Mouse (Mus musculus) ES-Bruce4 (cell line): ENCODE measurements around the gene Barhl1. TPM values are rescaled to one million over a fixed set of nuclear protein-coding genes. Genes with fewer than 3 reads are reported as not detected.
A peak's percentile ranks its signal among the peaks of the same experiment; 100 is the strongest.

ENCODE experiments used
- H3K27ac ChIP-seq: 2 replicates; pipeline ENCODE4 v1.5.1; 2012; ENCODE audit warnings: low read length, inconsistent platforms; ENCODE audit not compliant: insufficient read depth
- H3K27me3 ChIP-seq: 2 replicates; pipeline ENCODE4 v1.6.1; 2012; ENCODE audit warnings: mild to moderate bottlenecking, low read length, inconsistent platforms; ENCODE audit not compliant: control insufficient read depth, poor library complexity, insufficient read depth, severe bottlenecking
- H3K36me3 ChIP-seq: 2 replicates; pipeline ENCODE4 v1.6.1; 2012; ENCODE audit warnings: inconsistent platforms, mild to moderate bottlenecking, low read length, moderate library complexity; ENCODE audit not compliant: control insufficient read depth, poor library complexity, insufficient read depth, severe bottlenecking
- H3K4me1 ChIP-seq: one replicate; pipeline ENCODE4 v1.8.1; 2011; ENCODE audit warnings: low read length; ENCODE audit not compliant: control insufficient read depth, insufficient read depth
- H3K4me3 ChIP-seq: 2 replicates; pipeline ENCODE4 v1.5.1; 2011; ENCODE audit warnings: low read depth, mild to moderate bottlenecking, low read length
- H3K9ac ChIP-seq: 2 replicates; pipeline ENCODE4 v1.6.1; 2012; ENCODE audit warnings: low read depth, mild to moderate bottlenecking, inconsistent platforms; ENCODE audit not compliant: poor library complexity, severe bottlenecking
- H3K9me3 ChIP-seq: replicated peaks from 2 replicates; pipeline ENCODE4 v1.6.1; 2012; ENCODE audit warnings: mild to moderate bottlenecking, low read length, inconsistent platforms; ENCODE audit not compliant: control insufficient read depth, poor library complexity, insufficient read depth, severe bottlenecking
- CTCF ChIP-seq: IDR thresholded peaks from one replicate; pipeline ENCODE4 v1.8.1; 2011; ENCODE audit warnings: low read depth, low read length
- EP300 ChIP-seq: IDR thresholded peaks from 2 replicates; pipeline ENCODE4 v1.6.1; 2011; ENCODE audit warnings: low read depth, low read length; ENCODE audit not compliant: insufficient read depth
- POLR2A ChIP-seq: IDR thresholded peaks from one replicate; pipeline ENCODE4 v1.8.1; 2011; ENCODE audit warnings: low read length; ENCODE audit not compliant: insufficient read depth
- polyA plus RNA-seq: library from polyadenylated mRNA; stranded (reverse); fragments of >200 nt; gene quantifications from 2 replicates; pipeline ENCODE4 v1.2.4, GENCODE M21; 2011; ENCODE audit warnings: low read depth; ENCODE audit not compliant: missing spikeins, insufficient read depth, insufficient read length

Barhl1 gene
- polyA plus RNA-seq, 1 experiment = not detected

DNA sequence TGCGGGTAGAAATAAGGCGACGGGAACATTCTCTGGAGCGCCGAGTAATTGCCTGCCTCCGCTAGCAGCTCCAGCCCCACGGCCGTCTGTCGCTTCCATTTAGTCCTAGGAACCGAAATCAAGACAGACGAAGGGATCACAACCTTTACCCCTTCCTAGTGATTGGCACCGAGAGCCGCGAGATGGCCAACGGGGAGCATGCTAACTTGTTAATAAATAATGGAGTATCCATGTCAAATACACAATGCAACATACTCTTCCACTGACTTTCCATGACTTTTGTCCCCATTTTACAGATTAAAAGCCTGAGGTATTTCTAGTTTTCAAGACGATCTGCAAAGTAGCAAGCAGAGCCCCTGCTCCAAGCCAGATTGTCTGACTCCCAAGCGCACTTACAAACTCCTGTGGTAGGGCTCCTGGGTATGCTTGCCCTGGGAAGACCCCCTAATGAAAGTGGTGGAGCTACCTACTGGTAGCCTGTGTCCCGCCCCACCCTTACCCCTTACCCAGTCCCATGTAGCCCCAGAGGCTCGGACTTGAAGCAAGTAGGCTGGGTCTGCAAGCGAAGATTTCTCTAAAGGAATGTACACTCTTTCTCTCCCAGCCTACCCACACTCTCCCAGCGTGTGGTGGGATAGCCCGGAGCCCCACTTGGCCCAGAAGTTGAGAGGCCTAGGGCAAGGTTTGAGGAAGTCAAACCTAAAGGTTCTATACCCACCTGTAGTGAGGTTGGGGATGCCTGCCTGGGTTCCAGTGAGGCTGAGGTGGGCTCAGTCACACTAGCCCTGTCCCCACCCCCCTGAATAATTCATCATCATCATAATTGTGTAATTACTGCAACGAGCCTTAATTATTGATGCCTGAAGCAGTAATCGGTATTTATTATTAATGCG, 6.4 kb downstream of the Barhl1 start:
- H3K9me3 ChIP-seq = no peaks in the 10 kb centered on the region
- H3K27me3 ChIP-seq = peaks cover 9% of the 10 kb centered on the region; the same call in 1 of the 2 replicates
- no peak overlapping the region for H3K27ac ChIP-seq
- H3K4me3 ChIP-seq = peak overlapping the region; percentile 43; the same call in 1 of the 2 replicates
- peak overlapping the region; percentile 38 for H3K9ac ChIP-seq
- TF ChIP-seq CTCF = no peak
- TF ChIP-seq EP300 = no peak
- no peak for TF ChIP-seq POLR2A
- peaks cover 3% of the 10 kb centered on the region for H3K4me1 ChIP-seq
- no peaks in the 10 kb centered on the region; the same call in 1 of the 2 replicates for H3K36me3 ChIP-seq

DNA sequence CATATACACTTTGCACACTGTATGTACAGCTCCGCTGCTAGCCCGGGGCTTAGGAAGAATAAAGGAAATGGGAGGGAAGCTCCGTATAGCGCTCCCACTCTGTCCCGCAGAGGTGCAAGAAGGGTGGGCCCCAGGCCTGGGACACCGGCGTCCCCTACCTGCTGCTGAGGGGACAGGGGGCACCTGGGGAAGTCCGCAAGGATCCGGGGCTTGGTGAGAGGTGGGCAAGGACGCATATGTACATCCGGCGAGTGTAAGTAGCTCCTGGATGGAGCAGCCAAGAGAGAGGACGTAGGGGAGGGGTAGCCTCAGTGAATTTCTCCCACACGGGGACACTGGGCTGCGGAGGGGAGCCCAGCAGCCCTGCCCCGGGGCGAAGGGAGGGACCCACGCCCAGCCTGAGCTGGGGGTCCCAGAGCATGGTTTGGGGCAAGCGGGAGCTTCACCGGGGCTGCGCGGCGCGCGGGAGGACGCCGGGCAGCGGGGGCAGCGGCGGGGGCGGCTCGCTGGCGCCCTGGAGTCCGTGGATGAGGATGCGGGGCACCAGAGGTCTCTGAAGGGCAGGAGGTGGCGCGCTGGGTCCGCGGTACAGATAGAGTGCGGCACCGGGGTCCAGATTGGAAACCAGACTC, 7.2 kb downstream of the Barhl1 start:
- H3K4me1 ChIP-seq = peaks cover 3% of the 10 kb centered on the region
- peaks cover 9% of the 10 kb centered on the region; the same call in 1 of the 2 replicates for H3K27me3 ChIP-seq
- no peak overlapping the region for H3K27ac ChIP-seq
- H3K9ac ChIP-seq = peak overlapping the region; percentile 38
- H3K36me3 ChIP-seq = peaks cover 2% of the 10 kb centered on the region; the same call in 1 of the 2 replicates
- TF ChIP-seq EP300 = no peak
- TF ChIP-seq CTCF = no peak
- H3K4me3 ChIP-seq = peak overlapping the region; percentile 43
- H3K9me3 ChIP-seq = no peaks in the 10 kb centered on the region

DNA sequence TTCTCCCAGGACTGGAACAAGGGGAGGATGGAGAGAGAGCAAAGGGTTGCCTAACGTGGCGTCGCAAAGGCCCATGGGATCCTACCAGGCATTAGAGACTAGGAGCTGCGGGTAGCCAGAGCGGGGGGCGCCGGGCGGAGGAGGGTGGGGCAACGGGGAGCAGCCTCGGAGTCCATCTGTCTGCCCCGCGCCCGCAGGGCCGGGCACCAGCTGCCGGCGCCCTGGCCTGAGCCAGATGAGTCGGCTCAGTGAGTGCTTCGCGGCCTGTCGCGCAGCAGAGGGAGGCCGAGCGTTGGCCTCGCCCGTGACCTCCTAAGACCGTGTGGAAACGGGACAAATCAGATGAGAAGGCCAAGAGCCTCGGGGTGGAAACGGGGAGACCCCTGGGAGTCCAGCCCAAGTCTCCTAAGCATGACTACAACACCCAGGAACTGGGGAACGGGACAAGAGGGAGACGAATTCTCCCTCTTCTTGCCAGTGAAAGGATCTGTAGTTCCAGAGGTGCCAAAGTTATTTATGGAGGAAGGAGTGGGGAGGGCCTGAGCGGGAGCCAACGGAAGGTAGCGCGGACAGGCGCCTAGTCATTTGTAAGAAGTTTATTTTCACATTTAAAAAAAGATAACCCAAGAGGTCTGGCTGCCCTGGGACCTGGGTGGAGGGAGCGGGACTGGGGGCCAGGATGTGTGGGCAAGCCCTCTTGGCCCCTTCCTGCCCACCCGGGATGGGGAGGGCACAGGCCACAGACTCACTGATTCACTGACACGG, 7.9 kb downstream of the Barhl1 start:
- peaks cover 3% of the 10 kb centered on the region for H3K4me1 ChIP-seq
- peak overlapping the region; percentile 43 for H3K4me3 ChIP-seq
- peak overlapping the region; percentile 17 for H3K9ac ChIP-seq
- H3K27me3 ChIP-seq = peaks cover 9% of the 10 kb centered on the region; the same call in 1 of the 2 replicates
- no peak overlapping the region for H3K27ac ChIP-seq
- H3K9me3 ChIP-seq = no peaks in the 10 kb centered on the region
- H3K36me3 ChIP-seq = peaks cover 2% of the 10 kb centered on the region; the same call in 1 of the 2 replicates
- TF ChIP-seq EP300 (0 out of 2 replicates have a peak, but pooled peaks have one; percentile 2), CTCF (no peak)

DNA sequence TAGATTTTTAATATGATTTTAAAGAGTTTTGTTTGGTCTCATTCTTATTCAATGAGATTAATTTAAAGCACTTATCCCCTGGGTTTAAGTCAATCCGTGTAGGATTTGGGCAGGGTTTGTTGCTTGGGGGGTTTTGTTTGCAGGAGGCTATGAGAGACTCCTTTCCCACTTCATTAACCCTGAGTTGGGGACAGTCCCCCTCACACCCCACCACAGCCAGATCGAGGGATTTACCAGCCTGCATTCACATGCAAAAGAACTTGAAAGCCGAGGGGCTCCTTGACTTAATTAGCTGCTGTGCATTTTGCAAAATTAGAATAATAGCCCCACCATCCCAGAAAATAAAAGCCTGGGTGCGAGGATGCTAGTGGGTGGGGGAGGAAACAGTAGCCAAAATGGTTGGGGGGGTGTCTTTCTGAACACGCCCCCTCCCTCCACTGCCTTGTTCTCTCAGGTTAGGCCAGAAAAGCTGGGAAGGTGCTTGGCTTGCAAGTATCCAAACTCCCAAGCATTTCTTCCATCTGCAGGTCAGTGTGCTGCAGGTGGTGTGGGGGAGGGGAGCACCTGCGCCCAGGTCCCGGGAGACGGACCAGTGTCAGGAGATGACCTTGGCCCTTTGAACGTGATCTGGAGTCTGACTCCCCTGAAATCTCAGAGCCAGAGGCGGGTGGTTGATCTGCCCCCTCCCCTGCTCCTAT, 8.6 kb downstream of the Barhl1 start:
- TF ChIP-seq CTCF (no peak), EP300 (peak; percentile 74; the same call in 1 of the 2 replicates), POLR2A (no peak)
- peak overlapping the region; percentile 18 for H3K4me3 ChIP-seq
- H3K27ac ChIP-seq = no peak overlapping the region
- H3K27me3 ChIP-seq = 0 out of 2 replicates have a peak, but pooled peaks cover 9% of the 10 kb centered on the region
- peak overlapping the region; percentile 17 for H3K9ac ChIP-seq
- H3K4me1 ChIP-seq = peaks cover 3% of the 10 kb centered on the region
- no peaks in the 10 kb centered on the region for H3K9me3 ChIP-seq
- peaks cover 2% of the 10 kb centered on the region; the same call in 1 of the 2 replicates for H3K36me3 ChIP-seq

DNA sequence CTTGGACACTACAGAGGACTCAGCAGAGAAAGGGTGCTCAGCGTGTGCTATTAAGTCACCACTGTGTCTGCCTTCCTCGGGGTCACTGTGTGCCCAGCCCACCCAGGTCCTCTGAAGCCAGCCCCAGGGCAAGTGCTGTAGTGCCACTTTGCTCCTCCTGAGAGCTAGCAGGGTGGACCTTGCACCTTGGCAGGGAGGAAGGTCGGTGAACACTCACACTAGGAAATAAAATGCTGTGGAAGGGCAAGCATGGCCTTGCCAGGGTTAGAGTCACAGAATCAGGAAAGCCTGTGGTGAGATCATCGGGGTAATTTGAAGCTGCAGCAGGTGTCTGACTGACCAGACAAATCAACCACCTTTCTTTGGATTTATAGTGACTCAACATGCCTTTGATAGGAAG, 10.9 kb downstream of the Barhl1 start:
- TF ChIP-seq EP300 (no peak), POLR2A (no peak), CTCF (no peak)
- Histone ChIP-seq H3K9me3 (no peaks in the 10 kb centered on the region), H3K36me3 (peaks cover 2% of the 10 kb centered on the region; the same call in 1 of the 2 replicates), H3K9ac (no peak overlapping the region), H3K4me3 (no peak overlapping the region), H3K4me1 (peaks cover 3% of the 10 kb centered on the region), H3K27me3 (0 out of 2 replicates have a peak, but pooled peaks cover 9% of the 10 kb centered on the region), H3K27ac (no peak overlapping the region)
